Mouse (Mus musculus): ENCODE measurements at regions not wholly inside any gene's neighbourhood (a gene's known extent, or its start where the extent isn't known, plus 50 kb on each side); places are given as distances from the start of the nearest gene placed in this dataset.

DNA sequence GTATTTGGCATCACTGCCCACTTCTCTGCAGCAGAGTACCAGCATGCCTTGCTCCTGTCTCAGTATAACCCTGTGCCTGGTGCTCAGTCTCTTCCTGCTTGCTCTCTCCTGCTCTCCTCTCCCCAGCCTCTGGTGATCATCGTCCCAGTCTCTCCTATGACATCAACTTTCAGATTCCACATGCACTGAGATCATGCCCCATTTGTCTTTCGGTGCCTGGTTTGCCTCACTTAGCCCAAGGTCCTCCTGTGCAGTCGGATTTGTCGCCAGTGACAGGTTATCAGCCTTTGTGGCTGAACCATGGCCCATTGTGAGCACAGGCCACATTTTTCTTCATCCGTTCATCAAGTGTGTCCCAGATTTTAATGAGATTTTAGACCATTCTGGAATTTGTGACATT lies 314.0 kb downstream of the Diras2 start:
- TF ChIP-seq CTCF (IDR thresholded peaks at IDR 0.05; ENCODE audit: borderline replicate concordance, insufficient read depth, low read depth, low read length) (no peak), POLR2A (IDR thresholded peaks at IDR 0.05; ENCODE audit: borderline replicate concordance, insufficient read depth, low read length) (no peak)
